ENCODE assay signal across 12 mouse cellular contexts in genomic region chr16:34036327-34037047, GRCm38 (mm10).
A peak's percentile ranks its signal among the peaks of the same experiment; 100 is the strongest.
DNase-seq lines count a peak whose midpoint lies in the region; ATAC-seq and TF ChIP-seq lines count a peak whose summit lies in the region.
"Had no signal": no experiment of that assay in that cellular context is flagged by ENCODE, and none has a peak within 500 bp of the region (broad histone marks: within the 10 kb centered on the region; RNA-seq: fewer than 3 reads in every experiment).

No protein-coding gene starts in this region.

- no peak for TF ChIP-seq CTCF in small intestine, adult 2 months (IDR thresholded peaks at IDR 0.05; ENCODE audit: extremely low read depth, insufficient read length, insufficient replicate concordance, low read depth, low read length)

- H3K27me3 ChIP-seq in heart, embryonic 11.5 days (ENCODE audit: control insufficient read depth, insufficient read depth, low read length), result no peaks in the 10 kb centered on the region
- no peaks in the 10 kb centered on the region for H3K27me3 ChIP-seq in liver, embryonic 13.5 days
- H3K27me3 ChIP-seq in small intestine, adult 2 months (ENCODE audit: control insufficient read depth, insufficient read depth, low read length), result no peaks in the 10 kb centered on the region
- no peaks in the 10 kb centered on the region for H3K27me3 ChIP-seq in midbrain, embryonic 15.5 days (replicated peaks)
- H3K27me3 ChIP-seq: forebrain, embryonic 15.5 days; hindbrain, embryonic 13.5 days had no signal

- no peaks in the 10 kb centered on the region for H3K9me3 ChIP-seq in heart, embryonic 11.5 days (replicated peaks; ENCODE audit: control insufficient read depth, low read length)
- H3K9me3 ChIP-seq in liver, embryonic 13.5 days (replicated peaks), result no peaks in the 10 kb centered on the region
- H3K9me3 ChIP-seq in midbrain, embryonic 15.5 days, result no peaks in the 10 kb centered on the region
- H3K9me3 ChIP-seq: forebrain, embryonic 15.5 days; hindbrain, embryonic 13.5 days had no signal

- no peak overlapping the region for H3K4me3 ChIP-seq in heart, embryonic 11.5 days (ENCODE audit: low read depth, low read length)
- no peak overlapping the region for H3K4me3 ChIP-seq in liver, embryonic 13.5 days (replicated peaks)
- H3K4me3 ChIP-seq in small intestine, adult 2 months (ENCODE audit: low read depth, low read length), result no peak overlapping the region
- H3K4me3 ChIP-seq in midbrain, embryonic 15.5 days, result no peak overlapping the region
- H3K4me3 ChIP-seq: forebrain, embryonic 15.5 days; hindbrain, embryonic 13.5 days; layer of hippocampus, adult 2 months had no signal

- no peak overlapping the region for H3K9ac ChIP-seq in heart, embryonic 11.5 days (ENCODE audit: low read depth, low read length)
- peak overlapping the region; percentile 54 for H3K9ac ChIP-seq in liver, embryonic 13.5 days
- H3K9ac ChIP-seq in midbrain, embryonic 15.5 days, result no peak overlapping the region
- H3K9ac ChIP-seq: forebrain, embryonic 15.5 days; hindbrain, embryonic 13.5 days had no signal

- peaks cover 47% of the 10 kb centered on the region for H3K4me1 ChIP-seq in heart, embryonic 11.5 days (ENCODE audit: control insufficient read depth, insufficient read depth, low read length)
- H3K4me1 ChIP-seq in liver, embryonic 13.5 days (replicated peaks), result peaks cover 96% of the 10 kb centered on the region
- H3K4me1 ChIP-seq in small intestine, adult 2 months (ENCODE audit: control insufficient read depth, insufficient read depth, insufficient read length, low read length), result peaks cover 17% of the 10 kb centered on the region
- H3K4me1 ChIP-seq in midbrain, embryonic 15.5 days, result no peaks in the 10 kb centered on the region
- H3K4me1 ChIP-seq: forebrain, embryonic 15.5 days; hindbrain, embryonic 13.5 days had no signal

- H3K36me3 ChIP-seq in heart, embryonic 11.5 days (ENCODE audit: control insufficient read depth, insufficient read depth, low read length), result peaks cover 7% of the 10 kb centered on the region
- H3K36me3 ChIP-seq in liver, embryonic 13.5 days, result no peaks in the 10 kb centered on the region
- peaks cover 52% of the 10 kb centered on the region for H3K36me3 ChIP-seq in small intestine, adult 2 months (ENCODE audit: control insufficient read depth, insufficient read depth, low read length)
- H3K36me3 ChIP-seq in midbrain, embryonic 15.5 days (replicated peaks), result peaks cover 31% of the 10 kb centered on the region

- H3K4me2 ChIP-seq in heart, embryonic 11.5 days, result no peak overlapping the region
- peak overlapping the region; percentile 34 for H3K4me2 ChIP-seq in liver, embryonic 13.5 days
- no peak overlapping the region for H3K4me2 ChIP-seq in midbrain, embryonic 15.5 days
- H3K4me2 ChIP-seq: forebrain, embryonic 15.5 days; hindbrain, embryonic 13.5 days had no signal

- intact Hi-C loops in heart, postnatal 14 days (cut with DNase I), result no loop called here

- WGBS in heart, embryonic 11.5 days (ENCODE audit: insufficient replicate concordance), result 49% methylated on average over 10 of the region's 10 CpGs
- WGBS in liver, embryonic 13.5 days (ENCODE audit: insufficient replicate concordance), result 20% methylated on average over 10 of the region's 10 CpGs
- 49% methylated on average over 10 of the region's 10 CpGs for WGBS in small intestine, adult 2 months
- WGBS in midbrain, embryonic 15.5 days, result 88% methylated on average over 10 of the region's 10 CpGs

- DNase-seq in heart, postnatal 14 days, result no peak
- DNase-seq in retina, postnatal 1 day, result peak; percentile 18
- no peak for DNase-seq in retina, embryonic 14.5 days (ENCODE audit: low spot score)
- no peak for DNase-seq in liver, embryonic 13.5 days
- DNase-seq in layer of hippocampus, adult 11-12 months (ENCODE audit: low spot score), result no peak

- TF ChIP-seq POLR2A in small intestine, adult 2 months (IDR thresholded peaks at IDR 0.05; ENCODE audit: low read depth, low read length), result no peak

- peak; percentile 73 for ATAC-seq in heart, embryonic 11.5 days (replicated peaks; ENCODE audit: insufficient number of reproducible peaks, low FRiP score, low TSS enrichment)
- ATAC-seq in liver, embryonic 13.5 days (ENCODE audit: low read depth), result peak; percentile 74
- no peak for ATAC-seq in midbrain, embryonic 15.5 days (replicated peaks)
- ATAC-seq: CD4-positive, CD25-positive, alpha-beta regulatory T cell, adult 4 months; forebrain, embryonic 15.5 days had no signal

- H3K27ac ChIP-seq in heart, embryonic 11.5 days (ENCODE audit: low read depth, low read length), result peak overlapping the region; percentile 65
- H3K27ac ChIP-seq in liver, embryonic 13.5 days, result peak overlapping the region; percentile 83
- peak overlapping the region; percentile 61; the same call in 1 of the 2 replicates for H3K27ac ChIP-seq in small intestine, adult 2 months (ENCODE audit: insufficient read depth, low read depth, low read length)
- H3K27ac ChIP-seq in midbrain, embryonic 15.5 days, result no peak overlapping the region
- H3K27ac ChIP-seq: forebrain, embryonic 15.5 days; hindbrain, embryonic 13.5 days had no signal
